Mouse (Mus musculus): ENCODE results near the gene Lig3. TPM values are rescaled to one million over a fixed set of nuclear protein-coding genes. Genes with fewer than 3 reads are reported as not detected.
"Not testable (repeated sequence)": the region's sequence is repeated elsewhere in the genome, so short reads cannot be mapped to it uniquely, and the experiment has no call there.

Gene Lig3
- total RNA-seq, 2 experiments from 2014 or later = 17.0 to 17.1 TPM

DNA sequence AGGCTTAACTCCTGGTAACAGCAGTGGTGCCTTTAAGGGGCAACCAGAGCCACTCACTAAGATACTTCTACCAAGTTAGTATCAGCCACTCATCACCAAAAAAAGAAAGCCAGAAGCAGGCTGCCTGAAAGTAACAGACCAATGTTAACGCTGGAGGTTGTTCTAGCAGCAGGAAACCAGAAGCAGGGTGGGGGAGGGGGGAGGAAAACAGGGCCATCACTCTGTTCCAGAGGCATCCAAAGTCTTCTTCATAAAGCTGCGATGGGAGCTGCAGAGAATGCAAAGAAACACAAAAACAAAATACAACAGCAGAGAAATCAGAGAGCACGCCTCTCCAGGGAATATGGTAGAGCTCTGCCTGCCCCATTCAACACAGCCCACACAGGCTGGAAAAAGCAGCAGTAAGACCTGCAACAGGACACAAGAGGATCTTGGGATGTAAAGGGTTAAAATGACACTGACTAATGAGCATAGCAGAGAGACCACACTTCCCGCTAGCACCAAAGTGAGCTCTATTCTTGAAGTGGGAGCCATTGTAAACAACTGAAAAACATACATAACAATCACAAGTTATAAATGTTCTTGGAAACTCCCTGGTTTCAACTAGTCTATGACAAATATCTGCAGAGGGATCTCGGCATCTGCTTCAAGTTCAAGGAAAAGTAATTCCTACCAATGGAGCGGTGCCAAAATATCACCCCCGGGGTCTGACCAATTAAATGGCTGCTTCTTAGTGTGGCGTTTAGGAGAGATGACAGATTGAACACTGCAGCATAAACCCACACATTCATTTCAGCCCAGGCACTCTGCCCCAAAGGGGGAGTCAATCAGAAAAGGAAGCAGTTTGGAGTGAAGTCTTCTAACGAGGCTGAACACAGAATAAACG is 50.3 kb downstream of the Lig3 start:
- DNase-seq (ENCODE audit: low spot score) = no peak

DNA sequence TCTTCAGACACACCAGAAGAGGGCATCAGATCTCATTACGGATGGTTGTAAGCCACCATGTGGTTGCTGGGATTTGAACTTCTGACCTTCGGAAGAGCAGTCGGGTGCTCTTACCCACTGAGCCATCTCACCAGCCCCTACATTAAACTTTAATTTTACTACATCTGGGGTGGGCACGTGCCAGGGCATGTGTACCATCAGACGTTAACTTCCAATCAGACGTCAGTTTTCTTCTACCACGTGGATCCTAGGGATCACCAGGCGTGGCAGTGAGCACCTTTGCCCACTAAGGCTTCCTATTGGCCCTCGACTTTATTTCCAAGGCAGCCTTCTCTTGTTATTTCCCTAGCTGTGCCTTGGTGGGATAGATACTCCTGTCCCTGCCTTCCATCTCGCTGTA is 51.5 kb downstream of the Lig3 start:
- DNase-seq (ENCODE audit: low spot score) = not testable (repeated sequence)

DNA sequence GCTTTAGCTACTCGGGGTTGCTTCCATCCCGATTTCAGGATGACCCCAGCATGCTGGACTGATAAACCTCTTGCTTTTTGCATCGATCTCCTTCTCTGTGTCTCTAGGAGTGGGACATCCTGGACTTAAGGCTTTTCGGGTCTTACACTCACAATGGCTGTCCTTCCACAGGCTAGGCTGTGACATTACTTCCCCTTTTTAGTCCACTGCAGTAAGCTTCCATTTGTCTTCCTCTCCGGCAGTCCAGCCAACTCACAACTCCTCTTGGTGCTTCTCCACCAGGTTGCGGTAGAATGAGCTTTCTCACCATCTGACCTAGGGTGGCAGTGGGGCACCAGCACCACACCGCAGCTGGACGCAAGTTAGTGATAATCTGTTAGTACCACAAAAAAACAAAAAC is 53.0 kb downstream of the Lig3 start:
- DNase-seq (ENCODE audit: low spot score) = no peak

DNA sequence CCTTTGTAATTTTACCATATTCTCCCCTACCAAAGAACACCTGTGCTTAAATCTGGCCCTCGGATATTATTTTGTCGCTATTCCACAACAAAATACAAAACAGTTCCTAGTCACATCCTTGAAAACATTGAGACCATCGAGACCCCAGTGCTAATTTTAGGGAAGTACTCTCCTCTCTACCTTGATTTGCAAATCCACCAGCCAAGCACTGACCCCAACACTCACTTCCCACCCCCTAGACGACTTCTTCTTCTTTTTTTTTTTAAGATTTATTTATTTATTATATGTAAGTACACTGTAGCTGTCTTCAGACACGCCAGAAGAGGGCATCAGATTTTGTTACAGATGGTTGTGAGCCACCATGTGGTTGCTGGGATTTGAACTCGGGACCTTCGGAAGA is 53.5 kb downstream of the Lig3 start:
- not testable (repeated sequence) for DNase-seq (ENCODE audit: low spot score)

DNA sequence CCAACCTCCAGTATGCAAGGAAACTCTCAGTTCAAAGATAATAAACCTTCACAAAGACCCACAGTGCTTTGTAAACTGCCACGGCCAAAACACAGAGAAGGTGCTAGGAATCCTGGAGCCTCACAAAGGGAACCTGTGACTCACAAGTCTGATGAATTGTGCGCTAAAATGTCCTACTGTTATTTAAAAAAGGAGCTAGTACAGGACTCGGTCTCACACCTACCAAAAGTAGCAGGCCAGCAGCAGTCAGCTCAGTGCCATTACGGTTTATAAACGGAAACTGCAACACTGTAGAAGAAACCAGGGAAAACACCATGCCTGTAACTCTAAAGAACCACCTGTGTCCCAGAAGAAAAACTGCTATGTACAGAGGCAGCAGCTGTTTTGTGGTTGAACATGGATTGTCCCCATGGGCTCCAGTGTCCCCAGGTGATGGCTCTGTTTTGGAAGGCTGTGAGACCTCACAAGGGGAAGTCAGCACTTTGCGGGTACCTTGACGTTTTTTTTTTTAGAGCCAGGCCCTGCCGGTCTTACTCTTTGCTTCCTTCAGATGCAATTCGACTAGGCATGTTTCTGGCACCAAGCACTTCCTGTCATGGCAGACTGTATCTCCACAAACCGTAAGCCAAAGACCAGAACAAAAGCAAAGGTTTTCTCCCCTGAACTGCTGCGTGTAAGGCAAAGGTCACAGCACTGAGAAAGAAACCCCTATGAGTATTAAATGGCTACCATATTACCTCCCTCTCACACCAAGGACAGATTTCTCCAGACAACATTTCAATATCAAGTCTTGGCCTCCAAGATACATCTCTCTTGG is 54.9 kb downstream of the Lig3 start:
- DNase-seq (ENCODE audit: low spot score) = no peak

DNA sequence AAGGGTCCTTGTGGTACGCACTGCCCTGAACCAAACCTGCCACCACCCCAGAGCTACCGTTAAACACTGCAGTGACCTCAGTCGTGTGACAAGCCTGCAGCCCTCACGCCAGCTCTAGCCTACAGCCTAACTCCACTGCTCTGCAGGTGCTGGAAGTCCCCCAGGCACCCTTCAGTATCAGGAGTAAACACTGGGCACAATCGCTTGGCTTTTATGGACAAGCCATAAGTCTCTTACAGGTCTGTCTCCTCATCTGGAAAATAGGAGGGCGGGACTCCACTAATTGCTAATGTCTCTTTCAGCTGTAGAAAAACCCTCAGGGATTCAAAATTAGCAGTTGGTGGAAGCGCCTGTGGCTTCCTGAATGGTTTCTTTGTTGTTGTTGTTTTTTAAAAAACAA is 56.3 kb downstream of the Lig3 start:
- DNase-seq (ENCODE audit: low spot score) = no peak

DNA sequence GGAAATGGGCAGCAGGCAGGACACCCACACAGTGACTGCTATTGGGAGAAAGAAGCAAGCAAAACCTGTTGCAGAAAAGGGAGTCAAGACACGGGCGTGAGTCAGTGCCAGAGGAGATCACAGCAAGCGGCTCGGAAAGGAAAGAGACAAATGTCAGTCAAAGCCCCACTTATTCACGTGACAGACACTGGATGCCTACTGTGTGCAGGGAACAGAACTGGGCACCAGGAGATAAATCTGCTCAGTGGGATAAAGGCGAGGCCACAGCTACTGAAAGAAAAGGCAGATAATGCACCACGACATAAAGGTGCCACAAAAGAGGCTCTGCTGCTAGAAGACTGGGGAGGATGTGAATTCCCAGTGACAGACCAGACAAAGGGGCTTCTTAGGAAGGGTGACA is 56.9 kb downstream of the Lig3 start:
- DNase-seq (ENCODE audit: low spot score) = no peak

DNA sequence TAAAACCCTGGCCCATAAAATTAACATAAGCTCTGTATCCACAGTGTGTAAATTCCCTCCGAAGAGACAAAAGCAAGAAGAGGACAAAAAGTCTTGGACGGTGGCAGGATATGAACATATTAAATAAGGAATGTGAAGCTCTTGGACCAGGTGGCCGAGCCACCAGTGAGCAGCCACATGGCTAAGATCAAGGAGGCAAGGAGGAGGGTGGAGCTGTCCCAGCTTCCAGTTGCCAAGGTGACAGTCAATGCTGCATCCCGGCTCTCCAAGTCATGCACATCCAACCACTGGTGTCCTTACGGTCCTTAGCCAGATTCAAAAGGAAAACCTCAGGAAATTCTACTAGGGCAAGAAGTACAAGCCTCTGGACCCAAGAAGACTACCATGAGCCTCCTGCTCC is 57.6 kb downstream of the Lig3 start:
- no peak for DNase-seq (ENCODE audit: low spot score)

DNA sequence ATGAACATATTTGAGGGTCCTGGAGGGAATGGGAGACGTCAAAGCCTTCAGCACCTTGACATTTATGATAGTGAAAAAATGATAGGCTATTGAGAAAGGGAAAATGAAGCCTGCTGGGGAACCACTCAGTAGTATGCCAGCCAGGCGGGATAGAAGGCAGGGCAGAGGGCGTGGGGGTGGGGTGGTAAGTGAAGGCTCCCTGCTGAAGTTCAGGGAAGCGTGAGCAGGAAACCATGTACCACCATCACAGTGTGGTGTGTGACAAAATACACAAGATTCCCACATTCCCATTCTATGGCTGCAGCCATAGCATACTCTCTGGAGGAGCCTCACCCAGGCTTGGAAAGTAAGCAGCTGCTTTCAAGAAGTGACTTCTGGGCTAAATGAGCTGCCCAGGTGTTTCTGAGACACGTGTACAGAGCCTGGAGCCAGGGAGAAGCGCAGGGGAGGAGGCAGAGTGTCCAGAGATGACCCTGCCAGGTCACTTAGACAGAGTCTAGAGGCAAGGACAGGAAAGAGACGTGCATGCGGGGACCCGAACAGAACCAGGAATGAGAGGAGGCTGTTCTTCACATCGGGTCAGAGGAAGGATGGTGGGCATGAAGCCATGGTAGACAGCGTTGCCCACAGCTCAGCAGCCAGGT is 64.0 kb downstream of the Lig3 start:
- peak; percentile 21 for DNase-seq (ENCODE audit: low spot score)

DNA sequence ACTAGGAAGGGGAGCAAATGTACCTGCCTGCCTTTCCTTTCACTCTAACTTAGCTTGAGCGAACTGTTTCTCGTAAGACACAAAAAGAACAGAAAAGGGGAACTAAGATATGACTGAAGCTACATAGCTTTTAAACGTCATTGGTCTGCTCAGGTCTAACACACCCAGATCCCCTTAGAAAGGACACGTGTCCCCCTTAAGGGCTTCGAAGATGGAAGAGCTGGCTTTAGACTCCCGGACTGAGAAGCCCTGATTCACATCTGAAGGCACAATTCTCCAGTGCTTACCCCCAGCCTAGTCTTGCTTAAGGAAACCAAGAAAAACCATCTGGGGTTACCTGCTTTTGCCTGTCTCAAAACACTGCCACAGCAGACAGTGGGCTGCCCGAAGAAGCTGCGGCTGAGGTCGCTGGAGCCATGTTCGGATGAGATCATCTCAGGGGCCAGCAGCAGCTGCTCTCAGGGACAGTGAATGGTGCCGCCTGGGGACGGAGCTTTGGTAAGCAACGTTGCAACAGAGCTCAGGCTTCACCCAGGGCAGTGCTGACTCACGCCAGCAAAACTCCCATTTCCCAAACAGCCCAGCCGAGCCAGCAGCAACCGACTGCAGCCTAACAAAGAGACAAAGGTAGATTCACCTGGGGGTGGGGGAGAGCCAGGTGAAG is 64.6 kb downstream of the Lig3 start:
- peak; percentile 78 for DNase-seq (ENCODE audit: low spot score)

DNA sequence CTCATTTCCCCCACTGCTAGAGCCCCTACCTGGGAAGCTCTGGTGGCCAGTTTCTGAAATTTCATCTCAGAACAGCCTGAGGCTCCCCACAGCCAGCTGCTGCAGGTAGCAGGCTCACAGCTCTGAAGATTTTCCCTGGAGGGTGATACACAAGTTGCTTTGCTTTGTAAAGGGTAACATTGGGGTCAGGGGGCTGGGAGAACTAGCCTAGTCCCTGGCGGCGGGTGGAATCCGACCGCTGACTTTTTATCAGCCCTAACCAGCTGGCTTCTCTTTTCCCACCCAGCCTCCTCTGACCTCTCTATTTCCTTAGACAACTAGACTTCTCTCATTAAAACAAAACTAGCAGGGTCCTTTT is 65.2 kb downstream of the Lig3 start:
- no peak for DNase-seq (ENCODE audit: low spot score)

DNA sequence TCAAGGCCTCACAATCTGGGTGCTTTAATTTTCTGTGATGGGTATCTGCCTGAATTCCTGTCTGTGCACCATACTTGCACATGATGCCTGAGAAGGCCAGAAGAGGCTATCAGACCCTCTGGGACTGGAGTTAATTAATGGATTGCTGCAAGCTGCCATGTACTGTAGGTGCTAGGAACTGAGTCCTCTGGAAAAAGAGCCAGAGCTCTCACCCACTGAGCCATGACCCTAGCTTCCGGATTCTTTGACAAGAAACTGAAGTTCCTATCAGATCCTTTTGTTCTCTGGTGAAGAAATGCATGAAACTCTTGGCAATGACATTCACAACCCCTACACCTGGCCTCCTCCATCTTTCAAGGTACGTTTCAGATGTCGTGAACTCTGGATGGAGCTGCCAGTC is 66.0 kb downstream of the Lig3 start:
- no peak for DNase-seq (ENCODE audit: low spot score)

DNA sequence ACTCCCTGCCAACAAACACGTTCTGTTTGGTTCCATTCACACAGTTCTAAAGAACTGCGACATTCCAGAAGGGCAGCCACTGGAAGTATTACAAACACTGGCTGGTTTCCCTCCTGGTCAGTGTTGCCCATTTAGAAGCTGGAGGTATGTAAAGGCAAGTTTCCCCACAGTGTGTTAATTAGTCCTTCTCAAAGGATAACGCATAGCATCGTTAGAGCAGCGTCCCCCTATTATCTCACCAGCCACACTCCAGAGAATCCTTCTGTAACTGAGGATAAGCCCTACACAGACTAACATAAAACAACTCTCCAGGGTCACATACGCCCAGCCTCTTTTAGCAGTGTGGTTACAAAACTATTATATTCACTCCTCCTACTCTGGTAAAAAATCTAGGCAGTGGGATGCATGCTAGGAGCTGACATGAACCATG is 66.7 kb downstream of the Lig3 start:
- no peak for DNase-seq (ENCODE audit: low spot score)

DNA sequence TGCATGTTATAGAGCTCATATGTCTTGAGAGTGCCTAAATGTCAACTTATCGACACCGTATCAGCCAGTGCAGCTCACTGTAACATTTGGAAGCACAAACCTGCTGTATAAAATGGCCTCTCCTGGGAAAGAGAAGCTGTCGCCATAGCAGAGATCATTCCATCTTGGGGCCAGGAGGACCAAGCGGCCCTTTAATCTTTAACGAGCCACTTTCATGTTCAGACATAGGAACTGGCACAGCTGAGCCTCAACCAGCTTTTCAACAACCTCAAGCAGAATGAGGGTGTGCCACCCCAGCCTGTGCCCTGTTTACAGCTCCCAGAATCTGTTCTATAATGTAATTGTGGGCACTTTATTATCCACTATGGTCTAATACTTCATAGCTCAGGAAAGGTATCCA is 69.4 kb downstream of the Lig3 start:
- no peak for DNase-seq (ENCODE audit: low spot score)

DNA sequence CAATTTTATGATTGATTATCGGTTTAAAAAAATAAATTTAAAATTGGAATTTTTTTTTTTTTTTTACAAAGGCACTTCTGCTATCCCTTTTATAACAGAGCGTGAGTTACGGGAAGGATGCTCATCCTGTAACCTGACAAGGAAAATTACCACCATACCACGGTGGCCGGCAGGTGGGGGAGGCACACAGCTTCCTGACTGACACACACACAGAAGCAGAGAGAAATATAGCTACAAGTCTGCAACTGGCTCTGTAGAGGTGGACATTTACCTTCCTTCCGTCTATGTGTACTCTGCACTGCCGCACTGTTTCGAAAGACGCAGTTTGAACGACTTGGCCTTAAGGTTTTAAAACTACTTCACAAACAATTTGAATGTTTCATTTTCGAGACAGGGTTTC is 71.2 kb downstream of the Lig3 start:
- no peak for DNase-seq (ENCODE audit: low spot score)

DNA sequence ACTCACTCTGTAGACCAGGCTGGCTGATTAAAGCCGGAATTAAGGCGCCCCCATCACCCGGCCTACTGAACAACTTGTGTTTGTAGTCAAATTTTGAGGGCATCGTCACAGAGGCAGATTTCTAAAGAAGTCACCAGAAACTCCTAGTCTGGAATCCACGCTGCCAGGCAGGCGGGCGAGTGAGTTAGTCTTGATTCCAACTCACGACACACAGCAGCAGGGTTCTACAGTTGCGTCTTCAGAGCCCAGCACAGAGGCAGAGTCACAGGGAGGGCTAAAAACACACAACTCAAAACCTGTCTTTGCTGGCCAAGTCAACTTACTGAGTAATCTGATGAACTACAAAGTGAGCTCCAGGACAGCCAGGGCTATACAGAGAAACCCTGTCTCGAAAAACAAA is 71.6 kb downstream of the Lig3 start:
- DNase-seq (ENCODE audit: low spot score) = no peak

DNA sequence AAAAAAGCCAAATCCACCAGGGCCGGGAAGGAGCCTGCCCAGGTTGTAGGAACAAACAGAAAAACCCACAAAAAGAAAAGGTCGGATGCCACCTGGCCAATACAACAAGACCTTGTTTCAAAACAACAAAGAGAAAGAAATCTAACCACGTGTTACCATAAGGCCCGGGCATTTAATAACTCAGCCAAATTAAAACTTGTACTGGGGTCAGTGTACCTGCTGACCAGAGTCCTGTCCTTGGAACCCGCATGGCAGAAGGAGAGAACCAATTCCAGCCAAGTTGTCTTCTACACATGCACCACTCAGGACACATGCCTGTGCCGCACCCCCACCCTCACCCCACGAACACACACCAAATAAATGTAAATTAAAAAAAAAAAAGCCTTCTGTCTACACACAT is 72.0 kb downstream of the Lig3 start:
- DNase-seq (ENCODE audit: low spot score) = no peak

Data from gastrocnemius, adult 18-20 months (tissue).